8 mouse cellular contexts compared by ENCODE assay signal in the genomic region with DNA sequence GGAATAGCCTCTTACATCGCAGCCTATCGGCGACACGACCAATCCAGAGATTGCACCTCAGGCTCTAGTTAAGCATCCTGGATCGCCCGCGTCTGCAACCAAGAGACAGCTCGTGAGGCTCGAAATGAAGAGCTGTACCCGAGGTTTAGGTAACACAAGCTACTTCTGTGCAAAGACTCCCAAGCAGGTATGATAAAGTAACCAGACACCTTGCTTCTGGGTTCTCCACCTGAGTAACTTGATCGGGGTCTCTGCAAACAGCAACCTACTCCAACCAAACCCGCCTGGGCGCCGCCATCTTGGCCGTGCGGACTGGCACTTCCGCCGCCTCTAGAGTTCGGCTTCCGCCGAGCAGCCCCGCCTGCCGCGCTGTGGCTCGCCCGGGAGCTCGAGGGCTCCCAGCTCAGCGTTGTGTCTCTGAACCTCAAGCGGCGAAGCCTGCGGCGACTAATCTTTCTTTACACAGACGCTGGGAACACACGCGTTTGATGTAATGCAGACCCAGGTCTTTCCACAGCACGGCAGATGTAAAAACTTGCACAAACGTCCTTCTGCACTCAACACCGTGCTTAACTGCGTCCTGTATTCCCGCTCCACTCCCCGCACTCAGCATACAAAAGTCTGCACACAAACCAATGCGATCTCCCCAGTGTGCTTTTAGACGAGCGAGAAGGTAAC. TPM values are rescaled to one million over a fixed set of nuclear protein-coding genes. Genes with fewer than 3 reads are reported as not detected.
DNase-seq lines count a peak whose midpoint lies in the region; ATAC-seq lines count a peak whose summit lies in the region.

A gene (minus strand): TSS at position 332 of the 678 bp plus-strand sequence.

- under 1% methylated on average over 44 of the region's 44 CpGs for WGBS in hindbrain, embryonic 10.5 days

- H3K4me3 ChIP-seq in hindbrain, embryonic 10.5 days = peak within 1 kb of the TSS; percentile 70

- H3K27ac ChIP-seq in hindbrain, embryonic 10.5 days = peak within 1 kb of the TSS; percentile 91

- peak; percentile 99 for ATAC-seq in frontal cortex, adult (ENCODE audit: low TSS enrichment)

- no peaks in the 10 kb centered on the region for H3K27me3 ChIP-seq in hindbrain, embryonic 10.5 days (ENCODE audit: insufficient read depth, poor library complexity, severe bottlenecking)

- peaks cover 27% of the 10 kb centered on the region for H3K36me3 ChIP-seq in hindbrain, embryonic 10.5 days

- DNase-seq in NIH3T3 (ENCODE audit: low read depth) = peak; percentile 87
- DNase-seq in cerebellum, adult 9-10 months = peak; percentile 77
- peak; percentile 89 for DNase-seq in hindbrain, embryonic 10.5 days (ENCODE audit: low spot score)
- peak; percentile 47 for DNase-seq in layer of hippocampus, adult 9-10 months (ENCODE audit: low spot score)
- DNase-seq in lung, postnatal 10 days = peak; percentile 87
- DNase-seq in ovary, postnatal 14 days (ENCODE audit: low spot score) = peak; percentile 70
- DNase-seq in thymus, postnatal 14 days = peak; percentile 87

- no peaks in the 10 kb centered on the region for H3K9me3 ChIP-seq in hindbrain, embryonic 10.5 days

- H3K4me1 ChIP-seq in hindbrain, embryonic 10.5 days (replicated peaks) = peaks cover 14% of the 10 kb centered on the region

RNA-seq across cellular contexts. Expression of the gene that starts here (rescaled TPM):
- polyA plus RNA-seq in hindbrain, embryonic 10.5 days (2016; fragmentation: Nextera tagmentation; extraction: Ambion mirVana) = 40.2 and 41.6 TPM in 2 replicates

Comparison
In these comparisons a context has a peak if more than half of its experiments do, and no peak if none do; other contexts are left out.
1. Peak in every context shown above with its lines: DNase-seq, ATAC-seq, H3K4me3 ChIP-seq and H3K27ac ChIP-seq.